Mouse (Mus musculus): ENCODE measurements around the gene Gm10722.
"Not testable (repeated sequence)": the region's sequence is repeated elsewhere in the genome, so short reads cannot be mapped to it uniquely, and the experiment has no call there.

DNA sequence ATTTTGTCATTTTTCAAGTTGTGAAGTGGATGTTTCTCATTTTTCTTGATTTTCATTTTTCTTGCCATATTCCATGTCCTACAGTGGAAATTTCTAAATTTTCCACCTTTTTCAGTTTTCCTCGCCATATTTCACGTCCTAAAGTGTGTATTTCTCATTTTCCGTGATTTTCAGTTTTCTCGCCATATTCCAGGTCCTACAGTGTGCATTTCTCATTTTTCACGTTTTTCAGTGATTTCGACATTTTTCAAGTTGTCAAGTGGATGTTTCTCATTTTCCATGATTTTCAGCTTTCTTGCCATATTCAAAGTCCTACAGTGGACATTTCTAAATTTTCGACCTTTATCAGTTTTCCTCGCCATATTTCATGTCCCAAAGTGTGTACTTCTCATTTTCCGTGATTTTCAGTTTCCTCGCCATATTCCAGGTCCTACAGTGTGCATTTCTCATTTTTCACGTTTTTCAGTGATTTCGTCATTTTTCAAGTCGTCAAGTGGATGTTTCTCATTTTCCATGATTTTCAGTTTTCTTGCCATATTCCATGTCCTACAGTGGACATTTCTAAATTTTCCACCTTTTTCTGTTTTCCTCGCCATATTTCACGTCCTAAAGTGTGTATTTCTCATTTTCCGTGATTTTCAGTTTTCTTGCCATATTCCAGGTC is 23.4 kb downstream of the Gm10722 start:
- TF ChIP-seq POLR2A, CTCF (IDR thresholded peaks at IDR 0.05; ENCODE audit: insufficient read depth, low read depth, low read length): not testable (repeated sequence)
